Mouse (Mus musculus): ENCODE data around the gene Zfp13.
A peak's percentile ranks its signal among the peaks of the same experiment; 100 is the strongest.
"Not testable (repeated sequence)": the region's sequence is repeated elsewhere in the genome, so short reads cannot be mapped to it uniquely, and the experiment has no call there.

The Zfp13 gene

DNA sequence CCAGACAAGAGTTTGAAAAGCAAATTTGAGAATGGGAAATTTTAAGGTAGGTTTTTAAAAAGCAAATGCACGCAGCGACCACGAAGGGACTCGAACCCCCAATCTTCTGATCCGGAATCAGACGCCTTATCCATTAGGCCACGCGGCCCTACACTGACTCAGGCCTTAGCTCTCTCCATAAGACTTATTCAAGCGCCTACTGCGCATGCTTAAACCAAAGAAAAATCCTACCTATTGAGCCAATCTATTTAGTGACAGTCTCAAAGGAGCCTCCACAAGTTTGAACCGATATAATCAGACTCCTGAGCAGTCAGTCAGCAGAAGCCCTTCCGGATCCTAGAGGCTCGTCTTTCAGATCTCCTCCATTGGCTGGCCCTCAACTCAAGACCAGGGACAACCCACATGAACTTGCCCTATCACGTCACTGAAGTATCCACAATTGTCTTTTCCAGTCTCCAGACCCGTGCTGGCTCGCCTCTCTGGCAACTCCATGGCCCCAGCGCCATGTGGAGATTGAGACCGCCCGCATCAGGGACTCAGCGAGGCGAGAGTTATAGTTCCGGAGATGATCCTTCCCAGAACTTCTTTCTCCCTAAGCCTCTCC, 49.0 kb downstream of the Zfp13 start:
- peak; percentile 79 for DNase-seq (ENCODE audit: low read depth)

DNA sequence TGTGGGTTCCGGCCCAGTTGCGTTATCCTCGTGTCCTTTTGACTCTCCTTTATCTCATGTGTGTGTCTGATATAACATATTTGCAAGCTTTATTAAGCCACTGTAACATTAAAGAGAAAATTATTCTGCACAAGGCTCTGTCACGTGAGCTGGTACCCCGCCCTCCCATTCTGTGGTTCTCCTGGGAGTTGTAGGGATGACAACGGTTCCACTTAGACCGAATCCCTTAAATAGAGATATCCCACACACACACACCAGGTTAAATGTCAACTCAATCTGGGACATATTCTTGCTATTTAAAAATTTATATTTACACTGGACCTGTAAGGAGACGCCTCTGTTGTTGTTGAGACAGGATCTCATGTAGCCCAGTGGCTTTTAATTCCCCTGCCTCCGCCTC, 49.8 kb downstream of the Zfp13 start:
- no peak for DNase-seq (ENCODE audit: low read depth)

GRCm38 (mm10) chr17:23548615-23549014, 50.7 kb downstream of the Zfp13 start:
- DNase-seq (ENCODE audit: low read depth), result no peak

DNA sequence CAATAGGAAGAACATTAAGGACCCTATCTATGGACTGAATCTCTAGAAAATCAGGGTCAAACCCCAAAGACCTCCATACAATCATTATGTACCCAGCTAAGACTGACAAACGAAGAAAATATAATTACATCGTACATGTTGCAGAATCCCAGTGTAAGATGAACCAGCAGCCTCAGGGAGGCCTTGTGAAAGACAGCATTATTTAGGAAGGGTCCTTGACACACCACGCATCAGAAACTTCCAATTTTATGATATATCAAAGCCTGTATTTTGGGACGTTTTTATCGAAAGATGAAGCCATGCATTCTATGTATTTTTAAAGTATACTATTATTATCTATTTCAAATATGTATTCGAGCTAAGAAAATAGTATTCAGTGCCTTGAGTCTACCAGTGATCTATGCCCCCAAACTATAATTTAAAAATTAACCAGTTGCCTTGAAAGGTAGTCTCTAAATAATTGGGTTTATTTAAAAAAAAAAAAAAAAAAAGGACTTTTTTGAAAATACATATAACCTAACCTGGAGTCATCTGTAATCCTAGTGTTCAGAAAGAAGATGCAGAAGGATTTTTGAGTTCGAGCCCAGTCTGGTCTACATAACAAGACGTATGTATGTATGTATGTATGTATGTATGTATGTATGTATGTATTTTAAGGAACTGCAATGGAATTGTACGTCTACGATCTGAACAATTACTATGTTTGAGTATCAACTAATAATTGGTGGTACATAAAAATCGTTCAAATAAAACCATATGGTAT, 51.4 kb downstream of the Zfp13 start:
- no peak for DNase-seq (ENCODE audit: low read depth)

GRCm38 (mm10) chr17:23546702-23547505, 52.4 kb downstream of the Zfp13 start:
- peak; percentile 84 for DNase-seq (ENCODE audit: low read depth)

DNA sequence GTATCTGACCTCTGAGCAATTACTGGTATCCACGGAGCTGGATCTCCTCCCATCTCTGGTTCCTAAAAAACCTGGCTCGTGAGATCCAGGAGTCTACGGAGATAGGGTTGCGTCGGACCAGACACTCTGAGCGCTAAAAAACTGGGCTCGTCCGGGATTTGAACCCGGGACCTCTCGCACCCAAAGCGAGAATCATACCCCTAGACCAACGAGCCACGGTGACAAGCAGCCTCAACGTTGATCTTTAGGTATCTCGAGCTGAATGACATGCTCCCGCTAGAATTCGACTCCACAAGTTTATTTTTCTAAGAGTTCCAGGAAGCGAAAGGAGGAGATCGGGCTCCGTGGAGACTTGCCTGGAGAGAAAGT, 53.0 kb downstream of the Zfp13 start:
- DNase-seq (ENCODE audit: low read depth), result peak; percentile 69

DNA sequence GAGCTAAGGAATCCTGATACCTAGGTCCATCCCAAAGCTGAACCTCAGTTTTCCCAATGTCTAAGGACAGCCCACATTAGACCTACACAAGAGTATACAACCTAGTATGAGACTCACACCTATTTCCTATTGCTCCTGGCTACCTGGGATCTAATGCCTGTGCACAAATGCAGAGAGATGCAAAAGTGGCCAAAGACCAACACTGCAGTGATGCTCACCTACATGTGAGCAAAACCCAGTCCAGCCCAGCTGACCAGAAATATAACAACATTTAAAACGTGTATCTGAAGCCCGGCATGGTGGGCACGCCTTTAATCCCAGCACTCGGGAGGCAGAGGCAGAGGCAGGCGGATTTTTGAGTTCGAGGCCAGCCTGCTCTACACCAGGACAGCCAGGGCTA, 53.4 kb downstream of the Zfp13 start:
- DNase-seq (ENCODE audit: low read depth), result no peak

- DNase-seq (ENCODE audit: low read depth), result no peak
Observed at GRCm38 (mm10) chr17:23544766-23545165, 54.5 kb downstream of the Zfp13 start.

DNA sequence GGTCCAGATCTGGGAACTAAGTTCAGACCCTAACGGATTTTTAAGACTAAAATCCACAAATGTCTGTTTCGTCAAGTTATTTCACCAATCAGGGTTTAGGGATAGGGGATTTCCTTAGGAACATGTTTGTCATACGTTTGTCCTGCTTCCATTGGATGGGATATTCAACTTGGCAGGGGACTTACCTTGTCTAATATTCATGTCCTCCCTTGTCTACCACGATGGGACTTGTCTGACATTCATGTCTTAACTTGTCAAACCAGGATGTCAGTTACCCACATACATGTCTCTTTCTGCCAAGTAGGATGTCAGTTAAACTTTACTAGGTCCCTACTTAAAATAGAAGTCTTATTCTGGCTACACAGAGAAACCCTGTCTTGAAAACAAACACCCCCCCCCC, 55.3 kb downstream of the Zfp13 start:
- no peak for DNase-seq (ENCODE audit: low read depth)

DNA sequence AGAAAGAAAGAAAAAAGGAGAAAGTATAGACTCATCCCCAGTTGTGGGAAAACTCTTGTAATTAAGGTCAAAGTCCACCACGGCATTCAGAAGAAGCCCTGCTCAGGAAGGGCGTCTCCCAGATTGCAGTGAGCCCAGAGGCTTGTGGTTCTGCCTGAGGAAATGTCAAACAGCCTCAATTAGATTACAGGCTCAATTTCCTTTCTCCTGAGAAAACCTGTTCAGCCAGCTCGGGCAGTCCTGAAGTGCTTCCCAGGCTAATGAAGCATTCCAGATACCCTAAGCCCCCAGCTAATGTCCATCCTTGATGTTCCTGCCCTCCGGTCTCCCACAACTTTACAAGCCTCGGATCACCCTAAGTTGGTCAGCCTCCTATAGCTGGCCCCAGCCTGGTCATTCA, 56.0 kb downstream of the Zfp13 start:
- DNase-seq (ENCODE audit: low read depth), result no peak

- DNase-seq (ENCODE audit: low read depth), result no peak
Observed at GRCm38 (mm10) chr17:23542835-23543234, 56.5 kb downstream of the Zfp13 start.

GRCm38 (mm10) chr17:23542004-23542720, 57.1 kb downstream of the Zfp13 start:
- no peak for DNase-seq (ENCODE audit: low read depth)

- DNase-seq (ENCODE audit: low read depth), result no peak
Observed at GRCm38 (mm10) chr17:23540605-23541475, 58.4 kb downstream of the Zfp13 start.

DNA sequence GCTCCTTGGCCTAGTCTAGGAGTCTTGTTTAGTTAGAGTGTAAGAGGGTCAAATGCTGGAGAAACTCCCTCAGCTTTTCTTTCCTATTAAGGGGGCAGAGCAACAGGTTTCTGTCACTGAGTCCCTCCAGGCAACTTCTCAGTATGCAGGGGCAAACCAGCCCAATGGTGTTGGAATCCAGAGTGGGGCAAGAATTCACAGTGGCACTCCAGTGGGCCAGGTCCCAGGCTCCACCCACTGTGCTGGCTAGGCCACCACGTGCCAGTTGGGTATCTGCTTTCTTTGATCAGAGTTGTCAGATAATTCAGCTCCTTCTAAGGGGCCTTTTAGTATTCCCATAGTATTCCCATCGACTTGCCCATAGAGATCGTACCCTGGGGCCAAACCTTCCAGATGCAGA, 59.2 kb downstream of the Zfp13 start:
- DNase-seq (ENCODE audit: low read depth), result no peak

DNA sequence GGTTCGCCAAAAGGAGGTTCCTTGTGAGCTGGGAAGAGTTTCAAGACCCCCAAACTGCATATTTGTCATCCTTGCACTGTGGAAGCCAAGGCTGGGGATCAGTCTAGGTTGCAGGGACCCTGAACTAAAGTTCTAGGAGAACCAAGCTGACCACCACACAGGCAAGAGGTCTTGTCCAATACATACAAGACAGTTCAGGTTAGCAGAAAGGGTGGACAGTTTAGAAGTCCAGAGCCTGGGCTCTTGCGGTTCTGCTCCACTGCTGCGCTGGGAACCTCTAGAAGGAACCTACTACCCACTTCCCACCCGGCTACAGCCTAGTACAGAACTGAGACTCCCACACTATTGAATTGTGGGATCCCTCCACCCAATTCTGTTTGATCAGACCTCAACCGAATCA, 59.7 kb downstream of the Zfp13 start:
- DNase-seq (ENCODE audit: low read depth), result no peak

GRCm38 (mm10) chr17:23538299-23539015, 60.8 kb downstream of the Zfp13 start:
- DNase-seq (ENCODE audit: low read depth), result no peak

DNA sequence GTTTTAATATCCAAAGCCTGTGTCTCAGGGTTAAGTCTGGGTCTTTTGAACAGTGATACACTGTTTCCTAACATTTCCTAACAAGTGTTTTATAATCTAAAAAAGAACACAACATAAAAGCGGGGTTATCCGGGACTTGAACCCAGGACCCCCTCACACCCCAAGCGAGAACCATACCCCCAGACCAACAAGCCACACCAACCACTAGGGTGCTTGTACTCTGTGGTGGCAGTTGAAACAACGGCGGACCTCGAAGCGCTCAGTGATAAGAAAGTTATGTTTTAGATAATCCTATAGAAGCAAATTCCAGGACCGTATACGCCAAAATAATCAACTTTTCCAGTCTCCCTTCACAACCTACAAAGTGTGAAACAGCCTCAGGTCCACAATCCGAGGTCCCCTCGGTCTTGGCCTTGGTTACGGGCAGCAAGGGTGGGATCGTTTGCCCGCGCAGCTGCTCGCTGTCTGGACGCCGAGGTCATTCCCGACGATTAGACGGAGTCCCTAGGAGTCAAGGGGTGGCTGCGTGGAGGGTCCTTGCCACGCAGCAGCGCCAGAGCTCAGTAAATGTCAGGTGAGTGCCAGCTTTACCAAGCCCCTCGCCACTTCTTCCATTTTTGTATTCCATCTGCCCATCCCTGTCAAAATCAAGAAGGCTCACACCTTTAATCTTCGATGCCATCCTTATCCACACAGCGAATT, 61.6 kb downstream of the Zfp13 start:
- DNase-seq (ENCODE audit: low read depth), result no peak

DNA sequence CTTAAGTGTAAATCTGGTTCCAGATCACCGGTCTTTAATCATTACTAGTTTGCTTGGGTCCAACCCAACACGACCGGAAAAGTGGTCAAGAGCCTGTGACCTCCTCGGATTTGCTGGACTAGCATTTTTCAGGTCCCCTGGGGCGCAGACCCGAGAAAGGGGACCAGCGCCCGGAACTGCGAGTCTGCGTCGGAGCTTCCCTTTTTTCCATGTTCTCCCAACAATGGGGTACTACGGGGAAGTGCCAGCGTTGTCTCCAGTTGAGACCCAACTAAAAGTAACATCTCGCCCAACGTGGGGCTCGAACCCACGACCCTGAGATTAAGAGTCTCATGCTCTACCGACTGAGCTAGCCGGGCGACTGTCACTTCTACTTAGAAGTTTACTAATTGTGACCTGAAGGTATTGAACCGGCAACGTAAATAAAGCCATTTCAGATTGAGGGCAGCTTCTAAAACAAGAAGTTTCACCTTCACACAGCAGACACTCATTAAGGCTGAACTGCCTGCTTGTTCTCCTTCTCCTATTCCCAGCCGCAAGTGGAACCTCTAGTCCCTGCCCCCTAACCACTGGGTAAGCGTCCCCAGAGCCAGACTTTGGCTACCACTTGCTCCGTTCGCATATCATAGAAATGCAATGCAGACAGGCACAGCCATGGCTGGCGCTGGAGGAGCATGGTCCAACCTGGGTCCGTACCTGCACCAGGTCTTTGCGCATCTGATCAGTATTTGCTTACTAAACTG, 64.1 kb downstream of the Zfp13 start:
- DNase-seq (ENCODE audit: low read depth), result not testable (repeated sequence)

Data from fibroblast of lung, adult 2 months (primary cell).